Mouse (Mus musculus): ENCODE measurements around the gene Tbcc.

Gene Tbcc

DNA sequence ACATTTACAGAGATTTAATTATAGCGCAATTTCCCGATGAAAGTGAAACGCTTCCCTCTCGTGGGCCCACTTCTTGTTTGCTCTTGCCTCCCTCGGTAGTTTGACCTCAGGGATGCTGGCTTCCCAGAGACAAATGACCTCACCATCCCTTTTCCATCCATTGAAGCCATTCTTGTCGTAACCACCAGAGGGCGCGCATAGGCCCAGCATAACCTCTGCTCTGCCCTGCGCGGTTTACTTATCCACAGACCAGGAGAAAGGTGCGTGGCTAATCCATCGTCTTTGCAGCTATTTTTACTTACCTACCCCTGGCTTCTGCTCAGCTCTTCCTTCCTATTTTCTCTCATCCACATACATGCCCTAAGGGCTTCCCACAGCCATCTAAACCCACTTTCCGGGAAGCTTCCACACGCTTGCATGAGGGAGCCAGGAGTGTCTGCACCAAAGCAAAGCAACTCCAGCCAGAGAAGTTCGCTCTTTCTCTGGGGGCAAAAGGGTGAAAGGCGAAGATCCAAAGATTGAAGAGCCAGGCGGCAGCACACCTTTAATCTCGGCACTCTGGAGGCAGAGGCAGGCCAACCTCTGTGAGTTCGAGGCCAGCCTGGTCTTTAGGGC is 13.5 kb downstream of the Tbcc start:
- DNase-seq (ENCODE audit: low spot score in 2 of 2), result peak in 1 of 2 experiments; percentile 70

DNA sequence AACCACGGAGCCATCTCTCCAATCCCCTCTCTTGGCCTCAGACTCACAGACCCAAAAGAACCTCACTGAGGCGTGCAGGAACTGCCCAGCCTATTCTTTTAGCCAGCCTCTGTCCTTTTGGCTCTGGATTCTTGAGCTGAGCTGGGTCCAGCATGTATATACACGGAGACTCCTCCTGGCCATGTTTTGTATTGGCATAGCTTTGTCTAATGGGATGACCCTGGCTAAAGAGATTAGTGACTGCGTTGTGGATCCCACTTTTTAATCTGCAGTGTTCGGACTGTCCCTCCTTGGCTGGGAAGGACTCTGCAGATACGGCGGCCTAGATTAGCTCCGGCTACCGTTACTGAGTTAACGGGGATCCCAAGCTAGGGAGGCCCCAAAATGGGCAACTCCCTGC is 19.7 kb downstream of the Tbcc start, which contains the start of gene Prph2:
TSS of gene Prph2 (plus strand) at position 274 of the 400 bp plus-strand sequence.
- DNase-seq (ENCODE audit: low spot score in 2 of 2), result no peak

DNA sequence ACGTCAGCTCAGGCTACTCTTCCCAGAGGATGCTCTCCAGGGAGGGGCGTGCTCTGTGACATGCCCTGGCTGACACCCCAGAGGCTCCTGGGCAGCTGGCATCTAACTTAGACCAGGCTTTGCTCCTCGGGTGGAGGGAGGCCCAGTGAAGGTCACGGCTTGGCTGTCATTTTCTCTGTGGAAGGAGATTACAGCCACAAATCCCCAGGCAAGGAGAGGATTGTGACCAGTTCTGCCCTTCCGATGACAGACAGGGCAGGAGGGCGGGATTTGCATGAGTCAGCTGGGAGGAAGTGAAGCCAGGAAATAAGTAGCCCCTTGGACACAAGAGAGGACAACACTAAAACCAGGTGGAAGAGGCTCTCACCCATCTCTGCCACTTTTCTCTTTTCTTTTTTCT is 21.8 kb downstream of the Tbcc start:
- no peak for DNase-seq (ENCODE audit: low spot score in 2 of 2)

DNA sequence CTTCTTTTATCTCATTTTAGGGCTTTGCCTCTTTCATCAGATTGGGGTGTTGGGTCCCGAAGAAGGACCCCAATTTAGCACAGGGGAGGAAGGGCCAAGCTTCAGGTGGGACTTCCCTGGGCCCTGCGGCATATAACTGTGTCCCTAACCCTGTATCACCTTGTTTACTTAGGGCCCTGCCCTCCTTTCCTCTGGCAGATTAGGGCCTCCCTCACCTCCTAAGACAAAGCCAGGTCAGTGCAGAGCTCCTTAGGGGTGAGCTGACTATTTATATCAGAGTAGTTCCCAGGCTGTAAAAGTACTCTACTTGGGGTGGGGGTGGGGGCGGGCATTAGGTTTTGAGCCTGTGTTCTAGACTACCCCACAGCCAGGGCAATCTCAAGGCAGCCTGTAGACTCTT is 24.6 kb downstream of the Tbcc start:
- DNase-seq (ENCODE audit: low spot score in 2 of 2), result no peak

DNA sequence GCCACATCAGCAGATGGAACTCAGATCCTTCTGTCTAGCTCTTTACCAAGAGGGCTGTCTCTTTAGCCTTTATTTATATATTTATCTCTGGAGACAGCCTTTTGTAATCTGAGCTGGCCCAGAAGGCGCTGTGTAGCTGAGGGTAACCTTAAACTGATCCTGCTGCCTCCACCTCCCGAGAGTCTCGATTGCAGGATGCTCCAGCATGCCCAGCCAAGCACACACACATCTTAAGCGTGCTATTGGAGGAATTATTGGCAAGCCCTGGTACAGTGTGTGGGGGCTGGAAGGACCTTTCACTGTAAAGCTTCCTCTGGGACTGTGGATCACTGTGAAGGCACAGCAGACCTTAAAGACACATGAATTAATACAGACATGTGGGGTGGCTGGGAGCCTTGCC is 28.5 kb downstream of the Tbcc start:
- DNase-seq (ENCODE audit: low spot score in 2 of 2), result no peak

DNA sequence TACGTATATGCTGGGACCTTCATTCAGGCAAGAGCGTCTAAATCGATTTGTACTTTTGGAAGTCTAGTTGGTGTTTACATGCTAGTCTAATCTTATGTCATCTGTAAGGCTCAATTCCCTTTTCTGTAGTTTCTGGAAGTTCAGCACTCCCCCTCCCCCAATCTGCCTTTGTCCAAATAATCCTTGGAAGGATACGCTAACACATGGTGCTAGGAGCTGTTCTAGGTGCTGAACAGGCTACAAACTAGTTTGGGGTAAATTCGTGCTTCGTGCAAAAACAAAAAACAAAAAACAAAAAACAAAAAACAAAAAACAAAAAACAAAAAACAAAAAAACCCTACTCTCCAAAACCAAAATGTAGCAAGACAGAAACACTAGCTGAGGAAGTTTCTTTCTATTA is 30.4 kb downstream of the Tbcc start:
- DNase-seq (ENCODE audit: low spot score in 2 of 2), result no peak

DNA sequence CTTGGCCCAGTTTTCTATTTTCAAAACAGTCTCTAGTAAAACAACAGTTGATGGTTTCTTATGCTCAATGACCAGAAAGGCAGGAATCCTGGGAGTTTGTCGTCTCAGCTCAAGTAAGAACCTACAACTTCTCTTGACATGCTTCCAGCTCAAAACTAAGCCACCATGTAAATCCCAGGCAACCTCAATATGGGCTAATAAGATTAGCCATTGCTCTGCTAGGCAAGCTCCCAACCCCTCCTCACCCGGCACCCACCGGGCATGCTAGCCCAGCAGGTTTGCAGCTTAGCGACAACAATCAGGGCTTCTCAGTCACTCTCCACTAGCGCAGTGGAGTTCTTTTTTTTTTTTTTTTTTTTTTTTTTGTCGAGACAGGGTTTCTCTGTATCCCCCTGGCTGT is 35.7 kb downstream of the Tbcc start:
- DNase-seq (ENCODE audit: low spot score in 2 of 2), result no peak

DNA sequence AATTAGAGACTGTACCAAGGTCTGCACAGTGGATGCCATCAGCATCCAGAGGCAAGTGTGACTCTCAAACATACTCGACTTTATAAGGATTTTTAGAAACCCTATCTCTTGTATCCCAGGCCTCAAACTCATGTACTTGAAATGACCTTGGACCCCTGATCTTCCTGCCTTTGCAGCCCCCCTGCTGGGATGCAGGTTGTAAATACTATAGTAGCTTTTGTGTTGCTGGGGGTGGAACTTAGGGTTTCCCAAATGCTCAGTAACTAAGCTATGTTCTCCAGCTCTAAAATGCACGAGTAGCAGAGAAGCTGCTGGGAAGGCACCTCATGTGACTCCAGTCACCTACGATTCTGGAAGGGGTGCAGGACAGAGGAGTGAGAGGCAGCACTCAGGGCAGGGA is 36.5 kb downstream of the Tbcc start:
- DNase-seq (ENCODE audit: low spot score in 2 of 2), result no peak

DNA sequence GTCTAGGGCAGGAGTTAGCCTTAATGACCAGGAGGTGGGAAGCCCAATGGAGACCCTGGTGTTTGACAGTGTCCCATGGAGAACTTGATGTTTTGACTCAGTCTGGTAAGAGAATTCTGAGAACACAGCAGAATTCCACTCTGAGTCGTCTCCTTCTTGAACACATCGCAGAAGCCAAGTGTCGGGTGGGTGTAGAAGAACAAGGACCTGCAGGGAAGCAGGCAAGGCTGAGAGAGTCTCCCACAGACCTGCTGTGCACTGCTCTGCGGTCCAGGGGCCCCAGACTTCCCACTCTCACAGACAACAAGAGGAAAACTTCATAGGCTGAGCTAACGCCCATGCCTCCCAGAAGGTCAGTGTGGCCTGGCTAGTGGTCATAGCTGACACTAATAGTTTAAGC is 37.3 kb downstream of the Tbcc start:
- no peak for DNase-seq (ENCODE audit: low spot score in 2 of 2)

DNA sequence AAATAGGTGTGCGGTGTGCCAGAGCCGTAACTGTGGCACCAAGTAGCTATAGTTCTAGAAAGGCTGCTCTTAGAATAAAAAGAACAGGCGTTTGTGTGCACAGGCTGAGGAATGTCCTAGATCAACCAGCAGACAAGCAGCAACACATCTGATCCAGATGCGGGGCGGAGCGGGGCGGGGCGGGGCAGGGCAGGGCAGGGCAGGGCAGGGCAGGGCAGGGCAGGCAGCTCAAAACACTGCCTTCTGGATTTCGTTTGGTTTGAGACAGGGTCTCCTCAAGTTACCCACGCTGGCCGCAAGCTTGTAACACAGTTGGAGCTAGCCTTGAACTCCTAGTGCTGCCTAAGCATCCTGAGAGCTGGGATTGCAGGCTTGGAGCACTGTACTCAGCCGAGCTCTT is 38.8 kb downstream of the Tbcc start:
- no peak for DNase-seq (ENCODE audit: low spot score in 2 of 2)

DNA sequence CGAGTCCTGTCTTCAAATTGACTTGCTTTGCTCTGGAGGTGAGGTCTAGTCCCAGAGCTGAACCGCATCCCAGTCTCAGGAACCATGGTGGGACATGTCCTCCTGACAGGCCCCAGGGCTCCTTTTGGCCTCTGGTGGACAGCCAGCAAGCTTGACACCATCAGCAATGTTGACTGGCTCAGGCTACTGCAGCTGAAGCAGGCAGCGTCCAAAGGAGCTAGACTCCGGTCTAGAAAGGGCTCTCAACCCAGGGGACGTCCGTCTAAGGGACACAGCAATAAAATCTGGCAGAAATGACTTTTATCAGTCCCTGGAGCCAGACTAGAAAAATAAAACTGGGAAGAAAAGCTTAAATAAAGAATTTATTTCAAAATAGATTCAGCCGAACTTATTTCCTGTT is 39.4 kb downstream of the Tbcc start:
- DNase-seq (ENCODE audit: low spot score in 2 of 2), result no peak

DNA sequence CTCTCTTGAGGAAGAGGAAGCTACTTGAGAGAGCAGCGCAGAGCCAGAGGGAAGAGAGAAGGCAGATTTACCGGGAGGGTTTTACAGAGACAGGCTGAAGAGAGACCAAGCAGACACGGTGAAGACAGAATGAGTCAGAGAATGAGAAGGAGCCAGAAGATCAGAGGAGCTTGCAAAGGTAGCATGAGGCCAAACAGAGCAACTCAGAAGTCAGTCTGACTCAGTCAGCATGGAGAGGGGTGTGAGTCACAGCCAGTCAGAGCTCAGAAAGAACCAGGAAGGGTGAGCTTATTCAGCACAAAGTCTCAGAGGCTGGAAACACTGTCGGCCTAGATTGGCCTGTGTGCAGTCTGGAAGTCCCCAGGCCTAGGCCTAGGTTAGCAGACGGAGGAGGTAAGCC is 42.5 kb downstream of the Tbcc start:
- DNase-seq (ENCODE audit: low spot score in 2 of 2), result no peak

DNA sequence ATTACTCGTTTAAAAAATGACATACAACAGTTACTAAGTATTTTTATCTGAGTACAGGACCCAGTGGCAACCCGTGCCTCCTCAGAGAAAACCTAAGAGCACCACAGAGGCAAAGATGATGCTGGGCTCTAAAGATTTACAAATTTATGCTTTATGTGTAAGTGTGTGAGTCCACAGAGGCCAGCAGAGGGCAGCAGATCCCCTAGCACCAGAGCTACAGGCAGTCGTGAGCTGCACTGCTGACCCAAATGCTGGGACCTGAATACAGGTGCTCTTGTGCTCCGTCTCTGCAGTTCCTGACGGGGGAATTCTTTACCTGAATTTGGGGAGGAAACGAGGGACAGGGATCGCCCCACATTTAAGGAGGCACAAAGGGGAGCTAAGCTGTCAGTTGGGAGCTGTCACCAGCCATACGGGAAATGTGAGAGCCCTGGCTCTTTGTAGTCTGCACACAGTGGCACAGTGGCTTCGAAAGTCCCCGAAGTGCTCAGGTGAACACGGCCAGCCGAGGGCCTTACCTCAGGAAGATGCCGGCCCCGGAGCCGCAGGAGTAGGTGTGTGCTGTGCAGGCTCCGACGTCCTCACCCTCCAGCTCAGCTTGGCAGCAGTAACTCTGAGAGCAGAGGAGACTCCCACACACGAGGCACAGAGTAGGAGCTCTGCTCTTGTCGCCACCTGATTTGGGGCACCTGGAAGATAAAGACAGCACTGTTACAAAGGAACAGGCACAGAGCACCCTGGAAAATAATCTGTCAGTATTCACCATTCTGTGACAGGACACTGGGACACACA is 43.3 kb downstream of the Tbcc start:
- DNase-seq (ENCODE audit: low spot score in 2 of 2), result peak in 1 of 2 experiments; percentile 42

DNA sequence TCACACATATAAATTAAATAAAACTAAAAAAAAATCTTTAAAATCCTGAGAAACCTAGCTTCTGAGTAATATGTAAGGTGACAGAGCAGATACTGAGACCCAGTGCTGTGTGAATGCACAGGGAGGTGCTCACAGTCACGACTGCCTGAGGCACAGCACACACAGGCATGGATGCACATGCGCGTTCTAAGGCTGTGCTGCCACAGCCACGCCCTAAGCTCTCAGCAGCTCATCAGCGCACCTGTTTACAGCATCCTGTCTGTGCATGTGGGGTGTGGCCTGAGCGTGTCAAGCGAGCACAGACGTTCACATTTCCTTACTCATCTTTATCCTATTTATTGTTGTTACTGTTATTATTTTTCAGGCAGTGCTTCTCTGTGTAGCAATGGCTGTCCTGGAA is 50.0 kb downstream of the Tbcc start:
- no peak for DNase-seq (ENCODE audit: low spot score in 2 of 2)
